Mouse (Mus musculus): ENCODE results near the gene Pml. TPM values are rescaled to one million over a fixed set of nuclear protein-coding genes. Genes with fewer than 3 reads are reported as not detected.

Gene Pml
- polyA plus RNA-seq, 1 experiment from 2014 or later = 6.4 TPM

- no peaks in the 10 kb centered on the region for H3K9me3 ChIP-seq (ENCODE audit: low read length)
- no peak overlapping the region for H3K27ac ChIP-seq (ENCODE audit: low read length)
- no peak overlapping the region for H3K9ac ChIP-seq (replicated peaks; ENCODE audit: low read depth)
- peak; percentile 84 for DNase-seq (ENCODE audit: low spot score)
- no peak overlapping the region for H3K4me2 ChIP-seq (replicated peaks; ENCODE audit: low read depth, low read length)
- no peaks in the 10 kb centered on the region for H3K36me3 ChIP-seq (ENCODE audit: insufficient read depth, low read length)
- no peak overlapping the region for H3K4me3 ChIP-seq (ENCODE audit: low read depth, low read length)
- 49% methylated on average over 12 of the region's 12 CpGs for WGBS
- H3K4me1 ChIP-seq (ENCODE audit: insufficient read depth, low read depth, low read length) = no peaks in the 10 kb centered on the region
- peak; percentile 8; the same call in 1 of the 2 replicates for ATAC-seq
- H3K27me3 ChIP-seq (replicated peaks; ENCODE audit: insufficient read depth, low read length) = no peaks in the 10 kb centered on the region
- TF ChIP-seq EP300 (IDR thresholded peaks at IDR 0.05) = no peak
- TF ChIP-seq CTCF (IDR thresholded peaks at IDR 0.05) = peak; percentile 84
Measured at GRCm38 (mm10) chr9:58268384-58269313, 19.1 kb upstream of the Pml start.

GRCm38 (mm10) chr9:58267046-58267445 lies 17.5 kb upstream of the Pml start:
- no peak overlapping the region for H3K4me2 ChIP-seq (replicated peaks; ENCODE audit: low read depth, low read length)
- H3K9me3 ChIP-seq (ENCODE audit: low read length) = no peaks in the 10 kb centered on the region
- H3K27me3 ChIP-seq (replicated peaks; ENCODE audit: insufficient read depth, low read length) = no peaks in the 10 kb centered on the region
- H3K4me1 ChIP-seq (ENCODE audit: insufficient read depth, low read depth, low read length) = no peaks in the 10 kb centered on the region
- H3K9ac ChIP-seq (replicated peaks; ENCODE audit: low read depth) = no peak overlapping the region
- no peak for TF ChIP-seq CTCF (IDR thresholded peaks at IDR 0.05)
- TF ChIP-seq EP300 (IDR thresholded peaks at IDR 0.05) = no peak
- 54% methylated on average over 3 of the region's 3 CpGs for WGBS
- H3K27ac ChIP-seq (ENCODE audit: low read length) = peak overlapping the region; percentile 60
- DNase-seq (ENCODE audit: low spot score) (no peak), ATAC-seq (no peak)
- H3K4me3 ChIP-seq (ENCODE audit: low read depth, low read length) = no peak overlapping the region
- peaks cover 7% of the 10 kb centered on the region; the same call in 1 of the 2 replicates for H3K36me3 ChIP-seq (ENCODE audit: insufficient read depth, low read length)

DNA sequence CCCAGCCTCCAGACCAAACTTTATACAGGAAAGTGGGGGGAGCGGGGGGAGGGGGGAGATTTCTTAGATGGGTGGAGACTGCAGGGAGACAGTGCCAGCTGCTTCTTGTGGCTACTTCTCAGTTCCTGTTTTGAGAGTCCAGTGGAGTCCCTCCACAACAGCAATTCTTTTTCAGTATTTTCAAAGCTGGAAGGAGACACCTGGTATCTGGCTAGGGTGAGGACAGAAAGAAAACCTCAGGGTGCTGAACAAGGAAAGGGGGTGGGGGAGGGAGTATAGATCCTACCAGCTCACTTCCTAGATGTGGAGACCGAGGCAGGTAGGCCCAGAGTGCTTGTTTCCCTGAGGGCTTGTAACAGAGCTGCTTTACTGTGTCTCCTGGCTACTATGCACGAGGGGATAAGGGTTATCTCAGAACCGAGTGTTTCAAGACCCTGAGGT lies 17.0 kb upstream of the Pml start:
- H3K4me1 ChIP-seq (ENCODE audit: insufficient read depth, low read depth, low read length) = no peaks in the 10 kb centered on the region
- peak overlapping the region; percentile 60 for H3K27ac ChIP-seq (ENCODE audit: low read length)
- no peak overlapping the region for H3K4me3 ChIP-seq (ENCODE audit: low read depth, low read length)
- H3K36me3 ChIP-seq (ENCODE audit: insufficient read depth, low read length) = peaks cover 11% of the 10 kb centered on the region
- WGBS = 26% methylated on average over 4 of the region's 4 CpGs
- no peaks in the 10 kb centered on the region for H3K9me3 ChIP-seq (ENCODE audit: low read length)
- H3K4me2 ChIP-seq (replicated peaks; ENCODE audit: low read depth, low read length) = no peak overlapping the region
- no peak overlapping the region for H3K9ac ChIP-seq (replicated peaks; ENCODE audit: low read depth)
- DNase-seq (ENCODE audit: low spot score) (peak; percentile 66), ATAC-seq (peak; percentile 58)
- TF ChIP-seq EP300 (IDR thresholded peaks at IDR 0.05) = no peak
- TF ChIP-seq CTCF (IDR thresholded peaks at IDR 0.05) = no peak
- H3K27me3 ChIP-seq (replicated peaks; ENCODE audit: insufficient read depth, low read length) = no peaks in the 10 kb centered on the region

DNA sequence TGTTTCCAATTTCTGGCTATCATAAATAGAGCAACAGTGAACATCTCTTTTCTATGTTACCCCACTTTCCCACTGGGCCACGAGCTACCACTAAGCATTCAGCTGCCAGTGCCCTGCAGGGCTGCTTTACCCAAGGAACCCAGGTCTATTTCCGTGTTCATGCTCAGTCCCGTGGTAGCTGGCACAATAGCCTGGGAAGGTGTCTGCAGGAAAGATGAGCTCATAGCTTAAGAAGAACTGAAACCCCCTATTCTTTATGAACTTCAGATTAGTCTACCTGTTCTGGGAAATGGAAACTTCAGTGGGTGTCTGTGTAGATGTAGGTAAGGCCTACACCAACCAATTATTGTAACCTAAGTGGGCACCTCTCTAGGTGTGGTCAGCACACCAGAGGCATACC lies 15.8 kb upstream of the Pml start:
- 57% methylated on average over 3 of the region's 3 CpGs for WGBS
- TF ChIP-seq CTCF (IDR thresholded peaks at IDR 0.05) = no peak
- TF ChIP-seq EP300 (IDR thresholded peaks at IDR 0.05) = no peak
- H3K4me1 ChIP-seq (ENCODE audit: insufficient read depth, low read depth, low read length) = no peaks in the 10 kb centered on the region

GRCm38 (mm10) chr9:58262507-58262906 lies 12.9 kb upstream of the Pml start:
- H3K9ac ChIP-seq (replicated peaks; ENCODE audit: low read depth) = no peak overlapping the region
- no peak overlapping the region for H3K4me2 ChIP-seq (replicated peaks; ENCODE audit: low read depth, low read length)
- ATAC-seq = no peak
- no peak for DNase-seq (ENCODE audit: low spot score)
- no peaks in the 10 kb centered on the region for H3K9me3 ChIP-seq (ENCODE audit: low read length)
- no peaks in the 10 kb centered on the region for H3K4me1 ChIP-seq (ENCODE audit: insufficient read depth, low read depth, low read length)
- no peak for TF ChIP-seq EP300 (IDR thresholded peaks at IDR 0.05)
- H3K4me3 ChIP-seq (ENCODE audit: low read depth, low read length) = no peak overlapping the region
- 98% methylated on average over 5 of the region's 5 CpGs for WGBS
- peaks cover 13% of the 10 kb centered on the region for H3K36me3 ChIP-seq (ENCODE audit: insufficient read depth, low read length)
- no peaks in the 10 kb centered on the region for H3K27me3 ChIP-seq (replicated peaks; ENCODE audit: insufficient read depth, low read length)
- H3K27ac ChIP-seq (ENCODE audit: low read length) = no peak overlapping the region

More for the DNA sequence above, 15.8 kb upstream of the Pml start:
- H3K36me3 ChIP-seq (ENCODE audit: insufficient read depth, low read length) = peaks cover 13% of the 10 kb centered on the region
- no peaks in the 10 kb centered on the region for H3K9me3 ChIP-seq (ENCODE audit: low read length)
- ATAC-seq (no peak), DNase-seq (ENCODE audit: low spot score) (no peak)
- H3K4me3 ChIP-seq (ENCODE audit: low read depth, low read length) = no peak overlapping the region
- no peaks in the 10 kb centered on the region for H3K27me3 ChIP-seq (replicated peaks; ENCODE audit: insufficient read depth, low read length)
- no peak overlapping the region for H3K9ac ChIP-seq (replicated peaks; ENCODE audit: low read depth)
- no peak overlapping the region for H3K4me2 ChIP-seq (replicated peaks; ENCODE audit: low read depth, low read length)
- no peak overlapping the region for H3K27ac ChIP-seq (ENCODE audit: low read length)

GRCm38 (mm10) chr9:58255704-58256685 lies 6.4 kb upstream of the Pml start:
- no peak overlapping the region for H3K4me3 ChIP-seq (ENCODE audit: low read depth, low read length)
- DNase-seq (ENCODE audit: low spot score) (no peak), ATAC-seq (no peak)
- H3K27me3 ChIP-seq (replicated peaks; ENCODE audit: insufficient read depth, low read length) = no peaks in the 10 kb centered on the region
- H3K9ac ChIP-seq (replicated peaks; ENCODE audit: low read depth) = no peak overlapping the region
- H3K9me3 ChIP-seq (ENCODE audit: low read length) = no peaks in the 10 kb centered on the region
- WGBS = 86% methylated on average over 10 of the region's 10 CpGs
- H3K4me1 ChIP-seq (ENCODE audit: insufficient read depth, low read depth, low read length) = no peaks in the 10 kb centered on the region
- H3K27ac ChIP-seq (ENCODE audit: low read length) = no peak overlapping the region
- no peak for TF ChIP-seq CTCF (IDR thresholded peaks at IDR 0.05)
- TF ChIP-seq EP300 (IDR thresholded peaks at IDR 0.05) = no peak
- H3K4me2 ChIP-seq (replicated peaks; ENCODE audit: low read depth, low read length) = no peak overlapping the region
- H3K36me3 ChIP-seq (ENCODE audit: insufficient read depth, low read length) = 0 out of 2 replicates have a peak, but pooled peaks cover 5% of the 10 kb centered on the region
